Mouse (Mus musculus) C2C12 (cell line): ENCODE measurements around the gene Enho.

Source experiments
- CEBPB ChIP-seq: IDR thresholded peaks from one replicate; pipeline ENCODE4 v1.6.1; 2011; ENCODE audit warnings: low read depth, mild to moderate bottlenecking, control low read depth, moderate library complexity
- CTCF ChIP-seq: IDR thresholded peaks from one replicate; pipeline ENCODE4 v1.5.1; 2011; ENCODE audit not compliant: control insufficient read depth, insufficient read depth, insufficient read length
- MAX ChIP-seq: IDR thresholded peaks from one replicate; pipeline ENCODE4 v1.6.1; 2011; ENCODE audit warnings: mild to moderate bottlenecking, control low read depth
- USF1 ChIP-seq: IDR thresholded peaks from one replicate; pipeline ENCODE4 v1.6.1; 2011; ENCODE audit warnings: low read depth, mild to moderate bottlenecking, control low read depth, moderate library complexity

DNA sequence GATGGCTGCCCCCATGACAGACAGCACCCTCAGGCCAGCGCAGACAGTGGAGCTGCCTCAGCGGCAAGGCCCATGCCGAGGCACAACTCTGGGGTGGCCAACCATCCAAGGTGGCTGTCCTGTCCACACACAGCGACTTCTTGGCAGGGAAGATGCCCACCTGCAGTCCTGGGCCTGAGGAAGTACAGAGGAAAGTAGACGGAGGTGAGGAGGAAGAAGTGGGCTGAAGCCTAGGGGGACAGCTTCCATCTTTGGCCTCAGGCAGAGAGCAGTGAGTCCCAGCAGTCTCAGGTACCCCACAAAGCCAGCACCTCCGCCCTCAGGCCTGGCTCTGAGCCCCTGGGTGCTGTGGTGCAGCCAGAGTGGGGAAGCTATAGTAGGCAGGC lies 1.3 kb downstream of the Enho start:
- TF ChIP-seq CTCF = no peak
- no peak for TF ChIP-seq CEBPB
- no peak for TF ChIP-seq MAX
- TF ChIP-seq USF1 = no peak
